Mouse (Mus musculus) ES-E14 (cell line): ENCODE measurements around the gene Klhdc7b. TPM values are rescaled to one million over a fixed set of nuclear protein-coding genes. Genes with fewer than 3 reads are reported as not detected.
A peak's percentile ranks its signal among the peaks of the same experiment; 100 is the strongest.

Experiments used
- DNase-seq: peaks from one replicate; pipeline ENCODE4 v3.0.0-alpha.2; 2013; ENCODE audit warnings: low read depth, low spot score
- H3K27ac ChIP-seq: 2 replicates; pipeline ENCODE4 v1.5.1; 2012; ENCODE audit warnings: low read depth, mild to moderate bottlenecking, low read length, moderate library complexity, mixed read lengths; ENCODE audit not compliant: poor library complexity, insufficient read depth, severe bottlenecking
- H3K36me3 ChIP-seq: 2 replicates; pipeline ENCODE4 v1.6.1; 2012; ENCODE audit warnings: mild to moderate bottlenecking, low read length, moderate library complexity, mixed read lengths; ENCODE audit not compliant: control insufficient read depth, poor library complexity, insufficient read depth, severe bottlenecking
- H3K4me1 ChIP-seq, 2 experiments: fragments of 150-350 bp in 1 of 2; sonication (generic) in 1 of 2; 2 replicates each; pipeline ENCODE4 v1.6.1; 2012; ENCODE audit warnings: low read length in 2 of 2, mild to moderate bottlenecking in 1 of 2, mixed read lengths in 1 of 2; ENCODE audit not compliant: control insufficient read depth in 2 of 2, insufficient read depth in 2 of 2, poor library complexity in 1 of 2
- H3K4me3 ChIP-seq, 2 experiments: fragments of 150-350 bp in 1 of 2; sonication (generic) in 1 of 2; 2 replicates each; pipeline ENCODE4 v1.5.1; 2012; ENCODE audit warnings: low read length in 2 of 2, low read depth in 1 of 2, mild to moderate bottlenecking in 1 of 2, mixed read lengths in 1 of 2; ENCODE audit not compliant: insufficient read depth in 1 of 2, poor library complexity in 1 of 2, severe bottlenecking in 1 of 2
- H3K9ac ChIP-seq: 2 replicates; pipeline ENCODE4 v1.6.1; 2012; ENCODE audit warnings: low read depth, mild to moderate bottlenecking, low read length, mixed read lengths; ENCODE audit not compliant: poor library complexity, insufficient read depth, severe bottlenecking
- H3K9me3 ChIP-seq: fragments of 150-350 bp; sonication (generic); 2 replicates; pipeline ENCODE4 v1.6.1; 2012; ENCODE audit warnings: low read depth, mild to moderate bottlenecking, low read length; ENCODE audit not compliant: control insufficient read depth, insufficient read depth
- CHD2 ChIP-seq: IDR thresholded peaks from 2 replicates; pipeline ENCODE4 v1.6.1; 2014; ENCODE audit warnings: mild to moderate bottlenecking, low read depth, low read length, inconsistent platforms
- HCFC1 ChIP-seq: IDR thresholded peaks from 2 replicates; pipeline ENCODE4 v1.6.1; 2012; ENCODE audit warnings: low read length, inconsistent platforms, borderline replicate concordance; ENCODE audit not compliant: insufficient read depth
- MAFK ChIP-seq: IDR thresholded peaks from 2 replicates; pipeline ENCODE4 v1.6.1; 2014; ENCODE audit warnings: mild to moderate bottlenecking, low read depth, low read length, inconsistent platforms; ENCODE audit not compliant: insufficient read depth
- ZC3H11A ChIP-seq: IDR thresholded peaks from 2 replicates; pipeline ENCODE4 v1.6.1; 2012; ENCODE audit warnings: low read depth, mild to moderate bottlenecking, inconsistent platforms, low read length, borderline replicate concordance
- ZNF384 ChIP-seq: IDR thresholded peaks from 2 replicates; pipeline ENCODE4 v1.6.1; 2012; ENCODE audit warnings: low read depth, low read length, inconsistent platforms
- in situ Hi-C, 2 experiments: fragments of 600-800 bp; cut with MboI; formaldehyde crosslinking; loops; one replicate each; pipeline ENCODE4 v1.15.1; 2025; ENCODE audit warnings: low sequenced_read_pairs in 2 of 2, inconsistent platforms in 1 of 2; ENCODE audit not compliant: unreplicated experiment in 2 of 2
- total RNA-seq: library from RNA; depleted of rRNA; stranded (reverse); fragments of 300-350 nt; gene quantifications from 2 replicates; pipeline ENCODE4 v1.2.3, GENCODE M21; 2012

The Klhdc7b gene
- total RNA-seq, 1 experiment: 0.13 TPM

- no peaks in the 10 kb centered on the region for H3K36me3 ChIP-seq
- no peak overlapping the region for H3K27ac ChIP-seq
- peak overlapping the region; percentile 60 for H3K9ac ChIP-seq
- peak overlapping the region; percentile 55 to 63 for H3K4me3 ChIP-seq
- DNase-seq: no peak
- in situ Hi-C loops: no loop called here
- no peaks in the 10 kb centered on the region for H3K9me3 ChIP-seq
- H3K4me1 ChIP-seq: peaks cover 2 to 21% of the 10 kb centered on the region in 2 experiments; a peak in 2 of 4 replicates
- TF ChIP-seq MAFK: no peak
- no peak for TF ChIP-seq ZNF384
- no peak for TF ChIP-seq ZC3H11A
- TF ChIP-seq HCFC1: no peak
- no peak for TF ChIP-seq CHD2
Measured at GRCm38 (mm10) chr15:89377938-89378828, 6.5 kb upstream of the Klhdc7b start.

DNA sequence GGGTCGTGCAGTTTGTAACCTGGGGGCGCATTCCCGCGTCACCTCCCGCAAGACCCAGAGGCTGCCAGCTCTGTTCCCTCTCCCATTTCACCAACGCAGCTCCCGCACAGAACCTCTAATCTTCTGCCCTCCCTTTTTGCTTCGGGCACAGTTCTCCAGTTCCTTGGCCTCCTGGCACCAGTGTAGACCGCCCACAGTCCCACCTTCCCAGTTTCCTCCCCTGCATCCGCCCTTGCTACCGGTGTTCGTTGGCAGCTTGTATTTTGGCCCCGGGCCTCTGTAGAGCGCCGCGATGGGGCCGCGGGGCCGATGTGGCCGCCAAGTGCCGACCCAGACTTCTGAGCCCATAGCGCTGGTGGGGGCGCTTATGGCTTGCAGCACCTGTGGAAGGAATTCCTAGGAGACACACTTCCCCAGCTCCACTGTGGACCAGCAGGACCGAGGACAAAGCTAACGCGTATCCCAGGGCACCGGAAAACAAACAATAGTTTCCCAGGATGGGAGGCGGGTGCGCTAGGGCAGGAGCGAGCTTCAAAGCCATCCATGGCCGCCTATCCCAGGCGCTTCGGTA lies 5.8 kb upstream of the Klhdc7b start, which contains the start of gene Odf3b:
Gene Odf3b, minus strand, starts transcription at position 452 of the 571 bp plus-strand sequence.
- Histone ChIP-seq H3K4me1 (peaks cover 2 to 21% of the 10 kb centered on the region in 2 experiments; a peak in 2 of 4 replicates), H3K9me3 (no peaks in the 10 kb centered on the region), H3K4me3 (peak within 1 kb of the TSS; percentile 55 to 63), H3K36me3 (no peaks in the 10 kb centered on the region), H3K9ac (peak within 1 kb of the TSS; percentile 60), H3K27ac (no peak within 1 kb of the TSS)
- in situ Hi-C loops: no loop called here
- TF ChIP-seq CHD2 (no peak), ZC3H11A (no peak), ZNF384 (no peak), MAFK (no peak), HCFC1 (no peak)
- DNase-seq: no peak

DNA sequence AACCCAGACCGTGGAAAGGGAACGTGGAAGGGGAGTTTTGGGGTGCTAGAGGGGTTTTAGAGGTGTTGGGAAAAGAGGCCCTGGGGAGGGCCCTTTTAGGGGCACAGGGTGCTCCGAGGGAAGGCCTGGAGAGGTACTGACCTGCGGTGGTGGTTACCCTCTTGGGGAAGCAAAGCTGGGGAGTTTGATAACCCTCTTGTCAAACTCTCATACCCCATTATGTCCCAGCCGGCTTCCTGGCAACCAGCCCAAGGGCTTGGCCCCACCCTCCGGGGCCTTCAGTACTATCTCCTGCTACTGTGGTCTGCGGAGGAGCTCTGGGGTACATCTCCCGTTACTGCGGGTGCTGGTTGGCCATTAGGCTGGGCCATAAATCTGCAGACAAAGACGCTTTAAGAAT lies 5.3 kb upstream of the Klhdc7b start:
- H3K27ac ChIP-seq: no peak overlapping the region
- no peak for DNase-seq
- peak overlapping the region; percentile 60; the same call in 1 of the 2 replicates for H3K9ac ChIP-seq
- no peaks in the 10 kb centered on the region for H3K36me3 ChIP-seq
- H3K9me3 ChIP-seq: no peaks in the 10 kb centered on the region
- H3K4me1 ChIP-seq: peaks cover 2 to 21% of the 10 kb centered on the region in 2 experiments; a peak in 2 of 4 replicates
- TF ChIP-seq ZNF384 (no peak), ZC3H11A (no peak), HCFC1 (no peak), MAFK (no peak), CHD2 (no peak)
- in situ Hi-C loops: no loop called here
- peak overlapping the region; percentile 55 to 63 for H3K4me3 ChIP-seq

DNA sequence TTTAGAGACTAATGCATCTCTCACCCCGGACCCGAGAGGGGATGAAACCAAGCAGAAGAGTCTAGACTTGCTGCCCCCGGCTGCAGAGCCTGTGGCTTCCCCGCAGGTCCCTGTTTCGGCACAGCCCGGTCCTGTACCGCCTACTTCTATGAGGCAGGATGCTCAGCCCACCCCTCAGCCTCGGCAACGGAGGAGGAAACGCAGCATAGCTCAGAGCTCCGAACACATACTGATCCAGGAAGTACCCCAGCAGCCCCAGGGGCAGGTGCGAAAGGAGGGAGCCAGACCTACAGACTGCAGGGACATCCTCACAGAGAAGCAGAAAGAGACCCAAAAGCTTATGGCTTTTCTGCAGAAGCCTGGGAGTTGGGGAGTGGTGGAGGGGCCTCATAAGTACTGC lies 2.4 kb downstream of the Klhdc7b start:
- peak overlapping the region; percentile 12 to 39; a peak in 2 of 4 replicates for H3K4me3 ChIP-seq
- TF ChIP-seq CHD2: no peak
- no peak for TF ChIP-seq ZC3H11A
- no peak for TF ChIP-seq HCFC1
- TF ChIP-seq MAFK: no peak
- no peak for TF ChIP-seq ZNF384

More for the DNA sequence above, 2.4 kb downstream of the Klhdc7b start:
- H3K9me3 ChIP-seq: no peaks in the 10 kb centered on the region
- peaks cover 0 to 6% of the 10 kb centered on the region in 2 experiments; a peak in 1 of 4 replicates for H3K4me1 ChIP-seq
- no peak overlapping the region for H3K9ac ChIP-seq
- DNase-seq: no peak
- in situ Hi-C loops: no loop called here
- H3K36me3 ChIP-seq: no peaks in the 10 kb centered on the region
- no peak overlapping the region for H3K27ac ChIP-seq
